Mouse (Mus musculus) bone marrow, adult 2 months (tissue): ENCODE measurements around the gene Tmem262. TPM values are rescaled to one million over a fixed set of nuclear protein-coding genes. Genes with fewer than 3 reads are reported as not detected.
"Not testable (repeated sequence)": the region's sequence is repeated elsewhere in the genome, so short reads cannot be mapped to it uniquely, and the experiment has no call there.

Experiments
- H3K27ac ChIP-seq: fragments of 200-500 bp; 2 replicates; pipeline ENCODE4 v1.5.1; 2012; ENCODE audit warnings: low read depth, mild to moderate bottlenecking, control low read depth, inconsistent platforms, low read length; ENCODE audit not compliant: control insufficient read depth, poor library complexity, insufficient read depth
- H3K4me1 ChIP-seq: fragments of 200-500 bp; 2 replicates; pipeline ENCODE4 v1.6.1; 2011; ENCODE audit warnings: low read length; ENCODE audit not compliant: control insufficient read depth, insufficient read depth
- H3K4me3 ChIP-seq: fragments of 200-500 bp; replicated peaks from 2 replicates; pipeline ENCODE3; 2011; ENCODE audit warnings: mild to moderate bottlenecking, low read depth, low read length, control low read depth; ENCODE audit not compliant: control insufficient read depth
- CTCF ChIP-seq: fragments of 200-500 bp; IDR thresholded peaks from 2 replicates; pipeline ENCODE4 v1.5.1; 2011; ENCODE audit warnings: low read length, control low read depth; ENCODE audit not compliant: control insufficient read depth, insufficient read depth
- POLR2A ChIP-seq: fragments of 200-500 bp; IDR thresholded peaks from 2 replicates; pipeline ENCODE4 v1.6.1; 2011; ENCODE audit warnings: low read depth, mild to moderate bottlenecking, control low read depth, low read length, borderline replicate concordance; ENCODE audit not compliant: control insufficient read depth
- WGBS: fragments of 180-500 bp; shearing (Covaris S2); methylation state at CpG from one replicate; pipeline ENCODE4 v1.1.7; 2018; 5-methylcytosine and 5-hydroxymethylcytosine counted together
- polyA plus RNA-seq: library from polyadenylated mRNA; stranded (reverse); fragments of >200 nt; gene quantifications from 2 replicates; pipeline ENCODE4 v1.2.4, GENCODE M21; 2011; ENCODE audit warnings: low replicate concordance; ENCODE audit not compliant: missing spikeins, insufficient read depth, insufficient read length

The Tmem262 gene
- not detected in 2 replicates for polyA plus RNA-seq

GRCm38 (mm10) chr19:6079983-6080480, at the start of gene Tmem262:
Gene Tmem262 (plus strand): TSS chr19:6080033.
- H3K4me1 ChIP-seq: peaks cover 4% of the 10 kb centered on the region
- no peak within 1 kb of the TSS for H3K4me3 ChIP-seq
- no peak within 1 kb of the TSS for H3K27ac ChIP-seq
- no peak for TF ChIP-seq CTCF
- no peak for TF ChIP-seq POLR2A
- WGBS: 87% methylated on average over 12 of the region's 12 CpGs

GRCm38 (mm10) chr19:6030520-6031280, 49.1 kb upstream of the Tmem262 start:
- no peak overlapping the region for H3K27ac ChIP-seq
- H3K4me3 ChIP-seq: no peak overlapping the region
- WGBS: 73% methylated on average over 14 of the region's 14 CpGs
- H3K4me1 ChIP-seq: 0 out of 2 replicates have a peak, but pooled peaks cover under 1% of the 10 kb centered on the region
- TF ChIP-seq POLR2A (no peak), CTCF (no peak)

GRCm38 (mm10) chr19:6035966-6036585, 43.8 kb upstream of the Tmem262 start:
- 34% methylated on average over 9 of the region's 9 CpGs for WGBS
- Histone ChIP-seq H3K27ac (no peak overlapping the region), H3K4me3 (no peak overlapping the region), H3K4me1 (peaks cover 1% of the 10 kb centered on the region; the same call in 1 of the 2 replicates)
- no peak for TF ChIP-seq CTCF

- no peak for TF ChIP-seq POLR2A
- TF ChIP-seq CTCF: no peak
- Histone ChIP-seq H3K4me3 (no peak overlapping the region), H3K4me1 (peaks cover 1% of the 10 kb centered on the region; the same call in 1 of the 2 replicates), H3K27ac (no peak overlapping the region)
Measured at GRCm38 (mm10) chr19:6037695-6038094, 42.1 kb upstream of the Tmem262 start.

- no peak overlapping the region for H3K27ac ChIP-seq
- 50% methylated on average over 7 of the region's 7 CpGs for WGBS
- H3K4me1 ChIP-seq: peaks cover 1% of the 10 kb centered on the region; the same call in 1 of the 2 replicates
- TF ChIP-seq POLR2A (no peak), CTCF (no peak)
- no peak overlapping the region for H3K4me3 ChIP-seq
Measured at GRCm38 (mm10) chr19:6038326-6038725, 41.5 kb upstream of the Tmem262 start.

GRCm38 (mm10) chr19:6040002-6040401, 39.8 kb upstream of the Tmem262 start:
- no peak overlapping the region for H3K4me3 ChIP-seq
- TF ChIP-seq CTCF: no peak
- TF ChIP-seq POLR2A: no peak
- H3K27ac ChIP-seq: no peak overlapping the region
- peaks cover 1% of the 10 kb centered on the region; the same call in 1 of the 2 replicates for H3K4me1 ChIP-seq

GRCm38 (mm10) chr19:6042293-6042692, 37.5 kb upstream of the Tmem262 start:
- WGBS: 80% methylated on average over 9 of the region's 9 CpGs
- no peak overlapping the region for H3K4me3 ChIP-seq
- no peak for TF ChIP-seq POLR2A
- TF ChIP-seq CTCF: no peak
- no peak overlapping the region for H3K27ac ChIP-seq
- peaks cover 2% of the 10 kb centered on the region; the same call in 1 of the 2 replicates for H3K4me1 ChIP-seq

GRCm38 (mm10) chr19:6044102-6044501, 35.7 kb upstream of the Tmem262 start:
- not testable (repeated sequence) for H3K27ac ChIP-seq

More at GRCm38 (mm10) chr19:6044102-6044501, 35.7 kb upstream of the Tmem262 start:
- WGBS: 25% methylated on average over 4 of the region's 4 CpGs
- not testable (repeated sequence) for H3K4me1 ChIP-seq, H3K4me3 ChIP-seq
